Mouse (Mus musculus): ENCODE measurements at regions not wholly inside any gene's neighbourhood (a gene's known extent, or its start where the extent isn't known, plus 50 kb on each side); places are given as distances from the start of the nearest gene placed in this dataset.

DNA sequence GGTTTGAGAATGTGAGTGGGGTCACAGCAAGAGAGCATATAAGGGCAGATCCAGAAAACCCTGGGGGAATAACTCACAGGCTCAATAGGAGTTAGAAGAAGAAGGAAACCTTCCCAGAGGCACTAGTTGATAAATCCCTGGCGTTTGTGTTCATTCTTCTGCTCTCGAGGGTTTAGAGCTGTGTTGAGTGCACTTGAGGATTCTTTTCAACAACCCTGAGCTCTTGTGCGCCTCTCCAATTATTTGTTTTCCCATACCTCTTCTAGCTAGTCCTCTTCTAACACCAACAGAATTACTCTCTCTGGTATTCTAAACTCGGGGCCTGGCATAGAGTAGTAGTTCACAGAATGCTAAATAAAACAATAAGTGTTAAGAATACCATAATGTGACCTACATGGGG, 151.9 kb upstream of the Cttnbp2 start:
- TF ChIP-seq POLR2A (IDR thresholded peaks at IDR 0.05; ENCODE audit: borderline replicate concordance, insufficient read depth, low read length) (no peak), CTCF (IDR thresholded peaks at IDR 0.05; ENCODE audit: borderline replicate concordance, insufficient read depth, low read depth, low read length) (no peak)

All from cerebellum, adult 2 months (tissue).